Mouse (Mus musculus) gastrocnemius, adult 2 months (tissue): Measurements from ENCODE around the gene Tpm4. TPM values are rescaled to one million over a fixed set of nuclear protein-coding genes. Genes with fewer than 3 reads are reported as not detected.
A peak's percentile ranks its signal among the peaks of the same experiment; 100 is the strongest.

Source experiments
- DNase-seq: peaks from one replicate; pipeline ENCODE4 v3.0.0; 2022
- H3K27ac ChIP-seq: fragments of 200-600 bp; 2 replicates; pipeline ENCODE4 v1.8.1; 2022; ENCODE audit warnings: mild to moderate bottlenecking
- H3K4me3 ChIP-seq: fragments of 200-600 bp; 2 replicates; pipeline ENCODE4 v1.8.1; 2022; ENCODE audit warnings: mild to moderate bottlenecking, moderate library complexity
- CTCF ChIP-seq: fragments of 200-600 bp; IDR thresholded peaks from 2 replicates; pipeline ENCODE4 v1.8.1; 2022; ENCODE audit warnings: antibody characterized with exemption, mild to moderate bottlenecking, moderate library complexity
- intact Hi-C: fragments of 180-260 bp; cut with DNase I; formaldehyde crosslinking; loops from one replicate; pipeline ENCODE4 v1.15.1; 2025
- total RNA-seq, 2 experiments: library from RNA; stranded (reverse); gene quantifications; 2 replicates each; pipeline ENCODE4 v1.2.3; 2021

The Tpm4 gene
- total RNA-seq, 2 experiments from 2014 or later, result 22.2 to 44.0 TPM

DNA sequence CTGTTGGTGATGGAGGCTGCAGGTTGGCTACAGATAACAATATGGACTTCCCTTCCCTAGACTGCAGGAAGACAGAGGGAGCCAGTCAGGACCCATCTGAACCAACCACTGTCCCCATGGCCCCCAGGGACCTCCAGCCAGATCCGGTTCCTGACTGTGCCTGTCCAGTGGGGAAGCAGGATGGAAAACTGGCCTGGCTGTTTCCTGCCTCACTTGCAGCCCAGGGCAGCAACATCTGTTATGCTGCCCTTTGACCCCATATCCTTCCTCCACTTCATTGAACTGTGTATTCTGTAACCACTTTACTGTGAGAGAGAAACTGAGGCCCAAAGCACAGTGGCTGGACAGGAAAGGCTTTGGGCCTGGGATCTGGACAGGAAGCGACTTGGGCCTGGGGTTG lies 3.5 kb upstream of the Tpm4 start:
- intact Hi-C loops, result loop anchor here (10.0 kb wide), 1 partner anchor 226 kb away; the partner anchor contains the start of genes Zfp617 and Zfp882
- no peak for DNase-seq

DNA sequence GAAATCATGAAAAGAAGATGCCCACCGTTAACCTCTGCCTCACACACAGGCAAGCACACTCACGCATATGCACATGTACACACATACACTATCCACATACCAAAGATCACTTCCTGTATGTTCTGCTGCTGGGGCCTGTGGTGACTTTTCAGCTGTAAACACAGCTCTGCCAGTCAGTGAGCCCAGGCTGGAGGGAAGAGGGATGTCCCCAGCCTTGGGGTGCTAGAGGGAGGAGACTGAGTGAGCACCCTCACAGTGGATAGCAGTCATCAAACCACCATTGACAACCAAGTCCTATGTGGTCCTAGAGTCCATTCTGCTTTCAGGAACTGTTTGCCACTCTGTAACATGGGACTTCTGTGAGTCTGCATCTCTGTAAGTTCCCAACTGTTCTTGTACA lies 2.9 kb upstream of the Tpm4 start:
- no peak for DNase-seq
- Histone ChIP-seq H3K27ac (no peak overlapping the region), H3K4me3 (no peak overlapping the region)
- no peak for TF ChIP-seq CTCF
- intact Hi-C loops, result loop anchor here (10.0 kb wide), 1 partner anchor 227 kb away; the partner anchor contains the start of genes Zfp617 and Zfp882

More for the DNA sequence above, 3.5 kb upstream of the Tpm4 start:
- Histone ChIP-seq H3K4me3 (no peak overlapping the region), H3K27ac (no peak overlapping the region)
- no peak for TF ChIP-seq CTCF

DNA sequence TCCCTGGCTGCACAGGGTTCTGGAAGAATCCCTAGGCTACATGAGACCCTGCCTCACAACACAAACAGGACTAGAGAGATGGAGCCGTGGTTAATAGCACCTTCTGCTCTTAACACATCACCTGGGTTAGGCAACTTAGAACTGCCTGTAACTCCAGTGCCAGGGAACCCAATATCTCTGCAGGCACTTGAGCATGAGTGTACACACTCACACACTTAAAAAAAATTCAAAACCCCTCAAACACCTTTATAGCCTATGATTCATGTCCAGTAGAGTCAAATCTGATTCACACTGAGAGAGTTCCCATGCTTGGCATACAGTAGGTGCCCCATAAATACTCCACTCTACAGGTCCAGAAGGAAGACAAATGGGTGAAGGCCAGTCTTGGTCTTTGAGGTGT lies 2.4 kb upstream of the Tpm4 start:
- intact Hi-C loops, result loop anchor here (10.0 kb wide), 1 partner anchor 228 kb away; the partner anchor contains the start of genes Zfp617 and Zfp882
- H3K4me3 ChIP-seq, result no peak overlapping the region
- no peak for TF ChIP-seq CTCF
- no peak for DNase-seq
- H3K27ac ChIP-seq, result no peak overlapping the region

DNA sequence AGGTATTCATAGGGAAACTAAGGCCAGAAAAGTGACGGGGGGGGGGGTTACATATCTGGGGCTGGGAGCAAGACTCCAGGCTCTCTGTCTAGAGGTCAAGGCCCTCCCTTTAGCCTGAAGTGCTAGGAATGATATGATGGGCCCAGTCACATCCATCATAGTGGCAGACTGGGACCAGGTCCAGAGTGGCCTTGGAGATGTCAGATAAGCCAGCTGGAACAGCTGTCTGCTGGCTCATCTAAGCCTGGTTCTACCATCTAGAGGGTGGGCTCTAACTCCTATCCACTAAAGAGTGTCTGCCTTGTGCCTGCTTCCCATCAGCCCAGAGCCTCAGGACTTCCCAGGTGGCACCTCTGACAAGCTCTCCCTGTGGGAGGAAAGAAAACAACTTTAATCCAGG lies 1.9 kb upstream of the Tpm4 start:
- Histone ChIP-seq H3K4me3 (no peak overlapping the region), H3K27ac (no peak overlapping the region)
- no peak for DNase-seq
- TF ChIP-seq CTCF, result no peak
- intact Hi-C loops, result loop anchor here (10.0 kb wide), 1 partner anchor 228 kb away; the partner anchor contains the start of genes Zfp617 and Zfp882

DNA sequence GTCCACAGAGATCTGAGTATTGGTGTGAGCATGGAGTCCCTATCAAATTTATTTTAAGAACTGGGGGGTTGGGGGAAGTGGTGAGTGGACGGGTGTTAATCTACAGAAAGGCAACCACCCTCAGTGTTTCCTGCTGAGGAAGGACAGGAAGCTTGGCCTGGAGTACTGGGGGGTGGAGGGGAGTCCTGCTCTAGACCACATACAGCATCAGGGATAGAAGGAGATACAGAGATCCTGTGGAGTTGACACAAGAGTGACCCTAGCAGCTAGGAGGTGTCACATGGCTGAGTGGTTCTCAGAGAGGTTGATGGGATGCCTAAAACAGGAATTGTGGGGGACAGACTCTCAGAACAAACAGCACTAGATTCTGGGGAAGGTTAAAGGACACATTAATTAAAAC lies 1.3 kb upstream of the Tpm4 start:
- DNase-seq, result no peak
- Histone ChIP-seq H3K27ac (no peak overlapping the region), H3K4me3 (no peak overlapping the region)
- TF ChIP-seq CTCF, result no peak
- intact Hi-C loops, result loop anchor here (10.0 kb wide), 1 partner anchor 229 kb away; the partner anchor contains the start of genes Zfp617 and Zfp882

DNA sequence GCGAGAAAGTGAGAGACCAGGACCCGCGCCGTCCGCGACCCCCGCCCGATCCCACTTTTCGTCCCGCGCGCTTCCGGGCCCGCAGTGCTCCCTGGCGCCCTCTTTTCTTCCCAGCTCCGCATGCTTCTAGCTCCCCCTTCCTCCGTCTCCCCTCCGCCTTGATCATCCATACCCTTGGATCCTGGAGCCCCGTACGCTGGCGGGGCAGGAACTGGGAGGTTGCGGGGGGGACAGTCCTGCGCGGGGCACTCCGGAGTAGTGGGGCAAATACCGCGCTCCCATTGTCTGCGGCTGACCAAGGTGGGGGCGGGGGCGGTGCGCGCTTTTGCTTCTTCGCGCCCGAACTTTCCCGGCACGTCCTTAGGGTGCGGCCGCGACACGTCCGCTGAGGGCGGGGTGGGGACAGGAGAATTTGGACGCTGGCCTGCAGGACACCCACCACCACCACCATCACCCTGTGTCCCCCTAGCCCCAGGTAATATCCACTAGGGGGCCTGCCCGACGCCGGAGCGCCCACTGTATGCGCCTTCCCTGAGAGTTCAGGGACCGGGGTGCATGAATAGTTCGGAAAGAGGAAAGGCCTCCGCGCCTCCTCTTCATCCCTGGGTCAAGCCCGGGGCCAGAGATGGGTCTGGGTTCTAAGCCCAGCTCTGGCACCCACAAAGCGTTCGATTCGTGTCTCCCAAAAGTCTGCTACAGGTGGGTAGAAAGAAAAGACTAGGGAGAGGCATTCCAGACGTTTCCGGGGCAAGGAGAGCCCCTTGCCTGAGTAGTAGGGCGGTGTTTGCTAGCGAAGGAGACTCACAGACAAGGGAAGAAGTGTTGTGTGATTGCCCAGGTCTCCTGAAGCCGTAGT lies 899 bp downstream of the Tpm4 start:
- DNase-seq, result peak; percentile 69
- peak; percentile 29; the same call in 1 of the 2 replicates for TF ChIP-seq CTCF
- Histone ChIP-seq H3K4me3 (peak overlapping the region; percentile 97), H3K27ac (peak overlapping the region; percentile 96)
- intact Hi-C loops, result loop anchor here (10.0 kb wide), 1 partner anchor 231 kb away; the partner anchor contains the start of genes Zfp617 and Zfp882

DNA sequence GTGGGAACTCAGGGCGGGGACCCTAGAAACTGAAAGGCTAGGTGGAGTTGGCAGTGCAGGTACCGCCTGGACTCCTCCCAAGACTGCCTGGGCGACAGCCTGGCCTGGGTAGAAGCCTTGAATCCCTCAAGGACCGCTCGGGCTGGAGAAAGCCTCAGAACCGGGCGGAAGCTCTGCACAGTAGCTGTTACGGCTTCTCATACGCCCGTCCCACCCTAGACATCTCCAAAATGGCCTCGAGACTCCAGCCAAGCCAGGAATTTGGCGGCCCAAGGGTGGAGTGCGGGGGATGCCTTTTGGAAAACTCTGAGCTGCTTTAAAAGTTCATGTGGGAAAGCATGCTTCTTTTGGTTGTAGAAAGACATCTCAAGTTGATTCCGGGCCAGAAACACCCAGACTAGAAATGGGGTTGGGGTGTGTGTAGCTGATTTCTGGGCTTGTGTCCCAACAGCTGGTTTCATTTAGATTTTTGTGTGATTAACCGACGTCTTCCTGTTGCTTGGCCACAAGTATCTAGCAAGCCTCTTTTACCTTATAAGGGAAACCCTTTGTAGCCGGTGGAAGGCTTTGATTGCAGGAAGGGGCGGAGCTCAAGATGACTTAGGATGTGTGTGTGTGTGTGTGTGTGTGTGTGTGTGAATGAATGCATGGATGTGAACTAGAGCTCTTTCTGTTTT lies 1.7 kb downstream of the Tpm4 start:
- peak; percentile 69 for DNase-seq
- intact Hi-C loops, result loop anchor here (10.0 kb wide), 1 partner anchor 232 kb away; the partner anchor contains the start of genes Zfp617 and Zfp882
- H3K4me3 ChIP-seq, result peak overlapping the region; percentile 97
- no peak for TF ChIP-seq CTCF
- peak overlapping the region; percentile 96 for H3K27ac ChIP-seq

DNA sequence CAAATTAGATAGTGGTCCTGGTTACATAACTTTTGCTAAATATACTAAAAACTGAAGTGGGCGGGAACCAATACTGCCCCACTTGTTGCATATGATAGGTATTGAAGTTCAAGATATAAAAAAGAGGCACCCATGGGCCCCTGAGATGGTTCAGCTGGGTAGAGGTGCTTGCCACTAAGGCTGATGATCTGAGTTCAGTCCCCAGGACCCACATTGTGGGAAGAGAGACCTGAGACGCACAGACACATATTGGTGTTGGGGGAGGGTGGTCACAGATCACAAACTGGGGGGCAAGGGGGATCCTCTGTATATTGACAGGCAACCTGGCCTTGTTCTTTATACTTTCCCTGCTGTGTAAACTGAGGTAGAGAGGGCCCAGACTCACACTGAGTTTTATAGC lies 2.7 kb downstream of the Tpm4 start:
- Histone ChIP-seq H3K4me3 (peak overlapping the region; percentile 97), H3K27ac (peak overlapping the region; percentile 96)
- DNase-seq, result no peak
- intact Hi-C loops, result loop anchor here (10.0 kb wide), 1 partner anchor 233 kb away; the partner anchor contains the start of genes Zfp617 and Zfp882
- no peak for TF ChIP-seq CTCF

DNA sequence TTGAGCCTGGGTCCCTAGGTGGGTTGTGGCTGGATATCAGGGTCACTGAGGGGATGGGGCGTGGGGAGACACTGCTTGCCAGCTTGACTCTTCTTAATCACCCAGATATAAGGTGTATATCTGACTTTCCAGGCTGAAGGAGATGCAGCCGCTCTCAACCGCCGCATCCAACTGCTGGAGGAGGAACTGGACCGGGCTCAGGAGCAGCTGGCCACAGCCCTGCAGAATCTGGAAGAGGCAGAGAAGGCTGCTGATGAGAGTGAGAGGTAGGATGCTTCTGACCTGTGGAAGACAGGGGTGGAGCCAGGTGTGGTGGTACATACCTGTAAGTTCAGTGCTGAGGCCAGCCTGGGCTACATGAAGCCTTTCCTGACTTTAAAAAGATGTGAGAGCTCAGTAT lies 3.7 kb downstream of the Tpm4 start:
- intact Hi-C loops, result loop anchor here (10.0 kb wide), 1 partner anchor 234 kb away; the partner anchor contains the start of genes Zfp617 and Zfp882

DNA sequence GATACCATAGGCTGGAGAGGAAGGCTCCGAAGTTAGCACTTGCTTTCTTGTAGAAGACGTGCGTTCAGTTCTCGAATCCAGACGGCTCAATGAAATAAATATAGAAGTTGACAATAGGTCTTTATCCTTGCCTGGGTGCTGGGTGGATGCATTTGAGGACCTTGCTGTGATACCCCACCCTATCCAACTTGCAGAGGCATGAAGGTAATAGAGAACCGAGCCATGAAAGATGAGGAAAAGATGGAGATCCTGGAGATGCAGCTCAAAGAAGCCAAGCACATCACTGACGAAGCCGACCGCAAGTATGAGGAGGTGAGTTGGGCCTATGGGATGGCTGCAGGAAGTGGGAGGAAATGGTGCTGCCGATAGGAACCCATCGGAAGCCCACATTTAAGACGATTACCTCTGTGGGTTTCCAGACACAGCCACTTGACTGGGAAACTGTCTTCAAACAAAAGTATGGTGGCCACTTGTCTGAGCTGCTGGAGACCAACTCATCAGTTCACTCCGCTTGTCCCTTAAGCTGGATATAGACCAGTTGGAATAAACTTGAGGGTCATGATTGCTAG lies 8.6 kb downstream of the Tpm4 start:
- no peak for DNase-seq
- Histone ChIP-seq H3K4me3 (no peak overlapping the region), H3K27ac (no peak overlapping the region)
- no peak for TF ChIP-seq CTCF
- intact Hi-C loops, result no loop called here

More for the DNA sequence above, 3.7 kb downstream of the Tpm4 start:
- no peak overlapping the region for H3K27ac ChIP-seq
- no peak for TF ChIP-seq CTCF
- no peak overlapping the region for H3K4me3 ChIP-seq
- DNase-seq, result no peak

DNA sequence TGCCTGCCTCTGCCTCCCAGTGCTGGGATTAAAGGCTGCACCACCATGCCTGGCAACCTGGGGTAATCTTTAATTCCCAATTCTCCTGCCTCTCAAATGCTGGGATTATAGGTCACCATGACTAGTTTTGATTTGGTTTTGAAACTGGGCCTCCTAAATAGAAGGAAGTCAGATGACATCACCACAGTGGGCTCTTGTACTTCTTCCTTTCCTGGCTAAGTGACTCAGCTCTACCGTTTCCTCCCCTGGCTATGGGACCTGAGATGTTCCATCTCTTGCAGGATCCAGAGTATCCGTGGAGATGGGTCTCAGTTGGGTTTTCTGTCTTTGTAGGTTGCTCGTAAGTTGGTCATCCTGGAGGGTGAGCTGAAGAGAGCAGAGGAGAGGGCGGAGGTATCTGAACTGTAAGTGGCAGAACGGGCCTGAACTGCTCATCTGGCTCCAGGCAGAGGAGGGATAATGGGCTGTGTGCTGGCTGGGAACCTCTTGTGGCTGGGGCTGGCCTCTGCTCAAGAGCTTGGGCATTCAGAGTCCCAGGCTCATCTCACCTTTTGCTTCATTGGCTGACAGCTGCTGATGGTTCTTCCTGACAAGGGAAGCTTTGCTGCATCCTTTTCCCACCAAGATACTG lies 9.7 kb downstream of the Tpm4 start:
- intact Hi-C loops, result no loop called here
- TF ChIP-seq CTCF, result no peak
- no peak overlapping the region for H3K4me3 ChIP-seq
- H3K27ac ChIP-seq, result no peak overlapping the region
- no peak for DNase-seq

DNA sequence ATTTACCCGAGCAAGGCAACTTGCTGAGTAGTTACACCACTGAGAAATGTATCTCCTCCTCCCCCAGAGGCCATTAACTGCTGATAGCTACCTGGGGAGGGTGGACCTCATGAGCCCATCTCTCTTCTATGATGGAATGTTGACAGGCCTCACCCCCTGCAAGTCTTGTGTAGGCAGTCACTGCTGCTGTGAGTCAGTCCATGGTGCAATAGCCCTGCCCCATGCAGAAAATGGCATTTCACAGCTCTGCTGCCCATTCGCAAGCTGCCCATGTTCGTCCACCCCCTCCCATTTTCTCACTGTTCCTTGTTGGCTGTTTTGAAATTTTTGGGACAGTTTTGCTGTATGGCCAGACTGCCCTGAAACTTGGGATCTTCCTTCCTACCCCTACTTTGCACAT lies 10.7 kb downstream of the Tpm4 start:
- H3K4me3 ChIP-seq, result no peak overlapping the region
- DNase-seq, result no peak
- TF ChIP-seq CTCF, result no peak
- H3K27ac ChIP-seq, result no peak overlapping the region
- intact Hi-C loops, result no loop called here
